Mouse (Mus musculus) thymus, adult 2 months (tissue): Measurements from ENCODE around the gene Ucn3. TPM values are rescaled to one million over a fixed set of nuclear protein-coding genes. Genes with fewer than 3 reads are reported as not detected.
"Not testable (repeated sequence)": the region's sequence is repeated elsewhere in the genome, so short reads cannot be mapped to it uniquely, and the experiment has no call there.

Experiments used
- DNase-seq: peaks from one replicate; pipeline ENCODE4 v3.0.0; 2021
- H3K27ac ChIP-seq: fragments of 200-500 bp; 2 replicates; pipeline ENCODE4 v1.5.1; 2012; ENCODE audit warnings: low read length, control low read depth; ENCODE audit not compliant: control insufficient read depth, insufficient read depth
- H3K27me3 ChIP-seq: fragments of 200-500 bp; 2 replicates; pipeline ENCODE4 v1.6.1; 2012; ENCODE audit warnings: mild to moderate bottlenecking, low read length, moderate library complexity, mixed read lengths; ENCODE audit not compliant: control insufficient read depth, insufficient read depth
- H3K36me3 ChIP-seq: fragments of 200-500 bp; 2 replicates; pipeline ENCODE4 v1.6.1; 2012; ENCODE audit warnings: mild to moderate bottlenecking, low read length, moderate library complexity; ENCODE audit not compliant: control insufficient read depth, insufficient read depth
- H3K4me1 ChIP-seq: fragments of 200-500 bp; replicated peaks from 2 replicates; pipeline ENCODE4 v1.6.1; 2012; ENCODE audit warnings: low read length; ENCODE audit not compliant: control insufficient read depth, insufficient read depth
- H3K4me3 ChIP-seq: fragments of 200-500 bp; 2 replicates; pipeline ENCODE4 v1.5.1; 2012; ENCODE audit warnings: mild to moderate bottlenecking, low read length, control low read depth, moderate library complexity; ENCODE audit not compliant: control insufficient read depth, insufficient read depth
- CTCF ChIP-seq: fragments of 200-500 bp; IDR thresholded peaks from 2 replicates; pipeline ENCODE4 v1.5.1; 2012; ENCODE audit warnings: mild to moderate bottlenecking, control low read depth, low read length, moderate library complexity, borderline replicate concordance; ENCODE audit not compliant: control insufficient read depth, poor library complexity, insufficient read depth; ENCODE audit errors: extremely low read depth
- POLR2A ChIP-seq: fragments of 200-500 bp; IDR thresholded peaks from 2 replicates; pipeline ENCODE4 v1.6.1; 2012; ENCODE audit warnings: mild to moderate bottlenecking, low read length, control low read depth, moderate library complexity; ENCODE audit not compliant: control insufficient read depth, poor library complexity, insufficient read depth; ENCODE audit errors: extremely low read depth
- WGBS: fragments of 180-500 bp; shearing (Covaris S2); methylation state at CpG from one replicate; pipeline ENCODE4 v1.1.7; 2018; 5-methylcytosine and 5-hydroxymethylcytosine counted together
- polyA plus RNA-seq: library from polyadenylated mRNA; depleted of rRNA; stranded (reverse); fragments of >200 nt; gene quantifications from 2 replicates; pipeline ENCODE4 v1.2.3, GENCODE M21; 2012

The Ucn3 gene
- polyA plus RNA-seq, 1 experiment, result 0.15 TPM

DNA sequence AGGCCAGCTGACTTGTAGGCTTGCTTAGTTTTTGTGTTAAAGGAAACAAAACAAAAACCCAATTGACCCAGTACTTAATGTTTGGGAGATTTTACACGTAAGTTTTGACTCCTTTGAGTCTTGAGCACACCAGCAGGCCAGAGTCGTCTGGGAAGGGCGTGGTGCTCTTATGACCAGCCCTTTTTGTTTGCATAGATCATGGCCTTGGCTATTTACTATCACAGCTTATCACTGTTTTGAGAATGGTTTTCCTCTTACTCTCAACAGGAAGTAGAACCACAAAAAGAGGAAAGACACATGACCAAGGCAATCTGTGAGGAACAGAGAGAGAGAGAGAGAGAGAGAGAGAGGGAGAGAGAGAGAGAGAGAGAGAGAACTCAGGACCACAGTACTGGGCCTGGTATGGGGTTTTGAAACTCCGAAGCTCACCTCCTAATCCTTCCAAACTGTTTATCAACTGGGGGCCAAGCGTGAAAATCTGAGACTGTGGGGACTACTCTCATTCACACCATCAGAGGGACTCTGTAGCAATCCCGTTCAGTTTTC is 37.9 kb downstream of the Ucn3 start:
- no peak for DNase-seq
- Histone ChIP-seq H3K4me1 (no peaks in the 10 kb centered on the region), H3K27ac (no peak overlapping the region), H3K4me3 (no peak overlapping the region), H3K27me3 (no peaks in the 10 kb centered on the region), H3K36me3 (peaks cover 4% of the 10 kb centered on the region; the same call in 1 of the 2 replicates)
- no peak for TF ChIP-seq CTCF
- 91% methylated on average over 6 of the region's 6 CpGs for WGBS

DNA sequence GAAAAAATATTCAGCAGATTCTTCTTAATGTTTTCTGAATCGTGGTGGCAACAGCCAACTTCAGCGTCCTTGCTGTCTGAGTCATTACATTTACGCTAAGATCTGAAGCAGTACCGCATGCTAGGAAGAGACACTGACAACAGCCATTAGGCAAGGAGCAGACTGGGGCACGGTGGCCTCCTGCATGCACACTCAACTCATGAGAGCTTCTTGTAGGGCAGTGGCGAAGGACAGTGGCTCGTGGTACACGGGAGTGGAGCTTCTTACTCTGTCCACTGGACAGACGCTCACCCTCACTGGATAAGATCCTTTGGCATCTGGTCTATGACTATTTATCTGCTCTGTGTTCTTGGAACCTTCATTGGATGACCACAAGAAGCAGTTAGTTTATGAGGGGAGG is 45.8 kb downstream of the Ucn3 start:
- WGBS, result 97% methylated on average over 9 of the region's 9 CpGs
- no peak overlapping the region for H3K27ac ChIP-seq
- no peaks in the 10 kb centered on the region for H3K27me3 ChIP-seq
- TF ChIP-seq CTCF (no peak), POLR2A (no peak)
- H3K4me3 ChIP-seq, result no peak overlapping the region
- DNase-seq, result no peak
- H3K4me1 ChIP-seq, result no peaks in the 10 kb centered on the region
- 0 out of 2 replicates have a peak, but pooled peaks cover 4% of the 10 kb centered on the region for H3K36me3 ChIP-seq

DNA sequence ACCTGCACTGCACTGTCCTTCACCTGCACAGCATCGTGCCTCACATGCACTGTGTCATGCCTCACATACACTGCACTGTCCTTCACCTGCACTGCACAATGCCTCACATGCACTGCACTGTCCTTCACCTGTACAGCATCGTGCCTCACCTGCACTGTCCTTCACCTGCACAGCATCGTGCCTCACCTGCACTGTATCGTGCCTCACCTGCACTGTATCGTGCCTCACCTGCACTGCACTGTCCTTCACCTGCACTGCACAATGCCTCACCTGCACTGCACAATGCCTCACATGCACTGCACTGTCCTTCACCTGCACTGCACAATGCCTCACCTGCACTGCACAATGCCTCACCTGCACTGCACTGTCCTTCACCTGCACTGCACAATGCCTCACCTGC is 46.9 kb downstream of the Ucn3 start:
- not testable (repeated sequence) for H3K4me1 ChIP-seq, H3K36me3 ChIP-seq, DNase-seq, H3K4me3 ChIP-seq, H3K27ac ChIP-seq, H3K27me3 ChIP-seq
- 98% methylated on average over 5 of the region's 5 CpGs for WGBS

DNA sequence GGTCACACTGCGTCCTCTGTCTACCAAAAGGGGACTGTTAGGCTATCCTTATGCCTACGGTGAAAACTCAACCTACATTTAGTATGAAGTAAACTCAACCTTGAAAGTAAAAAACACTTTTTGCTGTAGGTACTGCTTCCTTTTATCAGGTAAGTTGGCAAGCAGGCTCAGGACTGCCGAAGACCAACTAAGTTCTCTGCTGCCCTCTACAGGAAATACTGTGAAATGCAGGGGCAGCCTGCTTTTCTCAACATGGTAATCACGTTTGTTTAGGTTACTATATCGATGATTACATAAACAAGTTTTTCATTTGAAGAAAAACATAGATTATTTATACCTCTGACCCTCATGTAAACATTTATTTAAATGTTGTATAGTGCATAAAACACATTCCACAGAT is 48.2 kb downstream of the Ucn3 start:
- DNase-seq, result peak; percentile 75
- WGBS, result 27% methylated on average over 5 of the region's 5 CpGs

DNA sequence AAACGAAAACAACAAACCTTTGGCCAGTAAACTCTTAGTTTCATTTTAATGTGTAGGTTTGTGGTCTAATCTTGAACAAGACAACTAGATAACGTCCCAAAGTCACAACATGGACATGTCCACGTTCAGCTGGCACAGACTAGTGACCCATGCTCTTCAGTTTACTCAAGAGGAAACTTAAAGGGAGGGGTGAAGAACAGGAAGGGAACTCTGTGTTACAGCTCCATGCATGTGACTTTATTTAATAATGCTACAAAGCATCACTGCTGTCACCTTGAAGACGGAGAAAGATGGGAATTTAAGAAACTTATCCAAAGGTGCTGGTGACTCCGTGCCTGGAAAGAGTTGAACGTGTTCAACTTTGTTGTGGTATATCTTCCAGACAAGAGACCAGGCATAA is 49.1 kb downstream of the Ucn3 start:
- Histone ChIP-seq H3K36me3 (no peaks in the 10 kb centered on the region), H3K27ac (no peak overlapping the region), H3K4me3 (no peak overlapping the region), H3K4me1 (no peaks in the 10 kb centered on the region), H3K27me3 (no peaks in the 10 kb centered on the region)
- no peak for DNase-seq
- TF ChIP-seq CTCF (no peak), POLR2A (no peak)
- WGBS, result 86% methylated on average over 6 of the region's 6 CpGs

More for the DNA sequence above, 48.2 kb downstream of the Ucn3 start:
- Histone ChIP-seq H3K4me1 (no peaks in the 10 kb centered on the region), H3K4me3 (no peak overlapping the region), H3K36me3 (no peaks in the 10 kb centered on the region), H3K27me3 (no peaks in the 10 kb centered on the region), H3K27ac (no peak overlapping the region)
- TF ChIP-seq CTCF, result no peak
- TF ChIP-seq POLR2A, result no peak

DNA sequence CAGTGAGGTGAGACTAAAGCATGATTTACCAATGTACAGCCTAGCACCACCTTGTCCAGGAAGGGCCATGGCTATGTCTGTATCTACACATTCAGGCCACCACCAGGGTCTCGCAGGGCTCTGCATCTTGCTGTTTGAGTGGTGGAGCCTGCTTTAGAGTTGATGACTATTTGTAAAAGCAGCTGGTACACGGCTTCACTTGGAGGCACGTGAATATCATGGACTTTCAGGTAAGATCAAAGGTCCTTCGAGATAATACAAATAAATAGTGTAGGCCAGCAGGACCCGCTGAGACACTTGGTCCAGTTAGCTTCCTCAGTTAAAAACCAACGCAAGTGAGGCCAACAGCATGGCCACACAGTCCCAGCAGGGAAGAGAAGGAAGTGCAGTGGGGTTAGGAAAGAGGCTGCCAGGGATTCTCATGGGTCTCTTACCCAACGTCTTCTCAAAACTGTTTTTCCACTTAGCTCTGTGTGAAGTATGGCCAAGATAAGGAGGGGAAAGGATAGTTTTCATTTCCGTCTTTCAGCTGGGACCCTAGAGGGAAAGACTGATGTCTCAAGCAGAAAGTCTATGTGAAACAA is 49.7 kb downstream of the Ucn3 start:
- H3K27me3 ChIP-seq, result no peaks in the 10 kb centered on the region
- no peaks in the 10 kb centered on the region for H3K36me3 ChIP-seq
- no peak overlapping the region for H3K4me3 ChIP-seq
- TF ChIP-seq POLR2A, result no peak
- TF ChIP-seq CTCF, result no peak
- WGBS, result 98% methylated on average over 8 of the region's 8 CpGs
- H3K27ac ChIP-seq, result no peak overlapping the region
- no peaks in the 10 kb centered on the region for H3K4me1 ChIP-seq
- no peak for DNase-seq

DNA sequence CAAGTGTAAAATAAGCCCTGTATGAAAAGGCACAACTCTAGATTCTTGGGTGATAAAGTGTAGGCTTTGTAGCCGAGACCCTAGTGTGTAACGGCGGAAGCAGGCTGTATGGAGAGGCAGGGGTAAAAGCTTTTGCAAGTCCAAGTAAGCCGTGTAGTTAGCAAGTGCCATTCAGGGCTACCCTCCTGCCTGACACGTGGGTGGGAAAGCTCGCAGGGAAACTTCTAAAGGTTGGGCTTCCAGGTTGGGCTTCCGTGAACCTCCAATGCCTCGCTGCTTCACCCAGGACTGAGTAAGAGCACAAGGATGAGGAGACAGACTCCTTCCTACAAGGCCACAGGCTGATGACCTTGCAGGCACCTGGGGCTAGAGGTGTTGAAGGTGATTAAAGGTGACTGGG is 50.6 kb downstream of the Ucn3 start:
- H3K36me3 ChIP-seq, result no peaks in the 10 kb centered on the region
- no peaks in the 10 kb centered on the region for H3K4me1 ChIP-seq
- no peak for DNase-seq
- no peaks in the 10 kb centered on the region for H3K27me3 ChIP-seq
- 97% methylated on average over 8 of the region's 8 CpGs for WGBS
- no peak overlapping the region for H3K4me3 ChIP-seq
- no peak overlapping the region for H3K27ac ChIP-seq
- no peak for TF ChIP-seq CTCF
- no peak for TF ChIP-seq POLR2A
